Mouse (Mus musculus): Measurements from ENCODE around the gene Zfp326.
"Not testable (repeated sequence)": the region's sequence is repeated elsewhere in the genome, so short reads cannot be mapped to it uniquely, and the experiment has no call there.

Gene Zfp326

DNA sequence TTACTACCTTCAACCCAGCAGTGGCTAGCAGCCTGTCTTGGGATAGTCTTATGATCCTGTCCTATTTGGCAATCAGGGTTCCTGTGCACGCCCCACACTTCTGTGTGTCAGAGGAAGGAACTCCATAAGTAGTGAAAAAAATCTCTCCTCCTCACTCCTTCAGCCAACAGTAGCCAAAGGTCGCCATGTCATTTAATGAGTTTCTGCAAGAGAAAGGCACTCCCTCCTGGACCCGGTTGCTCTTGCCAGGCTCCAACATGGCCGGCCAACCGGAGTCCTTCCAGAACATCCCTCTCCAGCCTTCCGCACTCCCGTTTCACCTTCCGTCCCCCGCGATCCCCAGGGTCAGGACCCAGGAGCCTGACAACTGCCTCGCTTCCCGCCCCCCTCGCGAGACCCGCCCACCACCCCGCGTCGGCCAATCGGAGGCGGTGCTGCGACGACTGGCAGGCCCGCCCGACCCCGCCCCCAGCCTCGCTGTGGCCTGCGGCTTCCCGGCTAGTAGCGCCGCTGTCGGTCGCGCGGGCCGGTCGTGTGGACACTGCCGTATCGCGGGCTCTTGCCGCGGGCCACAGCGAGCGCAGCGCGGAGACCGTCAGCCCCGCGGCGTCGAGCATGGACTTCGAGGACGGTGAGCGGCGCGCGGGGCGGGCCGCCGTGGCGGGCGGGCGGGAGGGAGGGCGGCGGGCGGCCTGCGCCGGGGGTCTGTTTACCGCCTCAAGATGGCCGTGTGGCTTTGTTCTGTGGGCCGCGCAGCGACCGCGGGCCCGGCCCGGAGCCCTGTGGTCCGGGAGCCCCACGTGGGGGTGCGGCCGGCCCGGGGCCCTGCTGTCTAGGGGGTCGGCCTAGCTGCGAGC is at the start of gene Zfp326:
Zfp326 (plus strand) TSS at position 498 of the 857 bp plus-strand sequence.
- peak; percentile 82 to 91 for DNase-seq (ENCODE audit: low spot score in 2 of 2)

DNA sequence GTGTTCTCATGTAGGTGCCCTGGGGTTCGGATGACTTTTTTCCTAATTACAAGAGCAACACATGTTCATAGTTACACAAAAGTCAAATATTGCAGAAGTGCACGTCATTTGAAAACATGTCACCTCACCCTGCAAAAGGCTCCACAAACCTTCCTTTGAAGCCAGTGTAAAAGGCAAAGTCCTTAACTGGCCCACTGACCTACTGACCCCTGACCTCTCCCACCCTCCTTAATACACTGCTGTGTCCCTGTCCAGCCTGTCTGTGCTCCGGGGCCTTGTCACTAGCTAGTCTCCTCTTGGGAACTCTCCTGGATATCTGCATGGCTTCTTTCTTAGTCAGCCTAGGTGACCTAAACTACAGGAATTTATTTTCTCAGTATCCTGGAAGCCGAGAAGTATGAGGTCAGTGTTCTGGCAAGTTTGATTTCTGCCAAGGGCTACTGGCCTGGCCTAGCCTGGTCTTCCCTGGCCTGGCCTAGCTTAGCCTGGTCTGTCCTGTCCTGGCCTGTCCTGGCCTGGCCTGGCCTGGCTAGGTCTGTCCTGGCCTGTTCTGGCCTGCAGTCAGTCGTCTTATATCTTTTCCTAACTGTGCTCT is 49.4 kb upstream of the Zfp326 start:
- DNase-seq (ENCODE audit: low spot score in 2 of 2) = no peak

DNA sequence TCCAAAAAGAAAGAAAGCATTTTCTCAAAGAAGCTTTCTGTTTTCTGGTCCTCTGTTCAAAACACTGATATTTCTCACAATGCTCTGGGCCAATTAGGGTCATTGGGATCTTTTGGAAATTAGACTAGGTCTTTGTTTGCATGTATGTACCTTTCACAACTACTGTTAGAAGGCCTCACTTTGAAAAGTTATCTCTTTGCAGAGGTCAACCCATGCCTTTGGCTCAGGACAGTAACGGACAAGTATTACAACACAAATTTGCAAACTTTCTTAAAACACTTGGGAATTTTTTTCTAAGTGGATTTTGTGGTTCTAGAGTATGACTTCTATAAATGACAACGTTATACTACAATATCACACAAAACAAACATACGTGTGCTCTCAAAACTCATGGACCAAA is 48.3 kb upstream of the Zfp326 start:
- DNase-seq (ENCODE audit: low spot score in 2 of 2) = no peak

GRCm38 (mm10) chr5:105829008-105829586 is 47.3 kb upstream of the Zfp326 start:
- DNase-seq (ENCODE audit: low spot score in 2 of 2) = no peak

GRCm38 (mm10) chr5:105832140-105832539 is 44.2 kb upstream of the Zfp326 start:
- no peak for DNase-seq (ENCODE audit: low spot score in 2 of 2)

DNA sequence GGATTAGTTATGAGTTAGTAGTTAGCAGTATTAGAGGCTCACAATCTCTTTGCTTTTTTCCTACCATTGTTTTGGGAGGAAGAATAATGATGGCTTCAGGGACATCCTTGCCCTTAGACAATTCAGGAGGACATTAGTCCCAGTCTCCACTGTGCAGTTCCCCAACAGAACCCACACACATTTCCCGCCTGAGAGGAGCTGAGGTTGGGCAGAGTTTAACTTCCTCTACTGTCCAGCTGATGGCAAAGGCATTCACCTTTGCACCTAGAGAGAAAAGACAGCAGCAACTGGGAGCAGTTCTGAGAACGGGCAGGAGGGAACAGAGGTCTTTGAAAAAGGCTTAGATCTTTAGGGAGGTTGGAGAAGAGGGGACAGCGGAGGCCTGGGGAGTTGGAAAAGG is 42.4 kb upstream of the Zfp326 start:
- DNase-seq (ENCODE audit: low spot score in 2 of 2) = no peak

GRCm38 (mm10) chr5:105836006-105836405 is 40.4 kb upstream of the Zfp326 start:
- DNase-seq (ENCODE audit: low spot score in 2 of 2) = no peak

- no peak for DNase-seq (ENCODE audit: low spot score in 2 of 2)
Observed at GRCm38 (mm10) chr5:105839740-105840310, 36.5 kb upstream of the Zfp326 start.

DNA sequence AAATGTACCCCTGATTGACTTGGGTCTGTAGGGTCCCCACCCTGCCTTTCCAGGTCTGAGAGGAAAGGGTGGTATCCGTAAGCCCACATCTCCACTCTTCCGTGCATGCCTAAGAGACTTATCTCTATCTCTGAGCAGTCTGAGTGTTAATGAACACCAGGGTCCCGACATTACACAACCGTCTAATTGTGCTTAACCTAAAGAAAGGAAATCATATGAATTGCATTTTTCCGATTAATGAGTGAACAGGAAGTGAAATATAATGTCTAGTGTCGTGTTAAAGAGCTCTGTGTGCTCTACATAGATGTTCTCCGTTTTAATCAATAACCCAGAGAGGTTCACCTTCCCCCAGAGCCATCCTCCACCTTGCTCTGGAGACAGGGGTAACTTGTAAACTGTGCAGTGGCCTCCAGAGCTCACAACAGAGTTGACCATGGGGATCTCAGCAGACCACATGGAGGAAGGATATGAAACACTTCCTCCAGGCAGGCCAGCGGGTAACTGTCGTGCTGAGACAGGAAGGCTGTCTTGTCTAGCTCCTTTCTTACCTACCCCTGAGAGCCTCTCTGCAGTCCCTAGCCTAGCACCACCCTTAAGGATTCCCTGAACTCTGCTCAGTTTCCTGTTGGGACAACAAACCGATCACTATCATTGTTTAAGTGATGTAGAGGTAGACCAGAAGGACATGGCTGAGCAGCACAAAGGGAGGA is 32.2 kb upstream of the Zfp326 start:
- no peak for DNase-seq (ENCODE audit: low spot score in 2 of 2)

DNA sequence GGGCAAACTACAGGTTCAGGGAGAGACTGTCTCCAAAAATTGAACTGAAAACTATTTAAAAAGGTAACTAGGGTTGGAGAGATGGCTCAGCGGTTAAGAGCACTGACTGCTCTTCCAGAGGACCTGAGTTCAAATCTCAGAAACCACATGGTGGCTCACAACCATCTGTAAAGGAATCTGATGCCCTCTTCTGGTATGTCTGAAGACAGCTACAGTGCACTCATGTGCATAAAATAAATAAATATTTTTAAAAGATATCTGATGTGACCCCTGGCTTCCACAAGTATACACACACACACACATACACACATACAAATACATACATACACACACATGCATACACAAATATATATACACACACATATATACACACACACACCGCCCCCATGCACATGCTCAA is 31.3 kb upstream of the Zfp326 start:
- DNase-seq (ENCODE audit: low spot score in 2 of 2) = no peak

GRCm38 (mm10) chr5:105847726-105848125 is 28.6 kb upstream of the Zfp326 start:
- DNase-seq (ENCODE audit: low spot score in 2 of 2) = no peak

DNA sequence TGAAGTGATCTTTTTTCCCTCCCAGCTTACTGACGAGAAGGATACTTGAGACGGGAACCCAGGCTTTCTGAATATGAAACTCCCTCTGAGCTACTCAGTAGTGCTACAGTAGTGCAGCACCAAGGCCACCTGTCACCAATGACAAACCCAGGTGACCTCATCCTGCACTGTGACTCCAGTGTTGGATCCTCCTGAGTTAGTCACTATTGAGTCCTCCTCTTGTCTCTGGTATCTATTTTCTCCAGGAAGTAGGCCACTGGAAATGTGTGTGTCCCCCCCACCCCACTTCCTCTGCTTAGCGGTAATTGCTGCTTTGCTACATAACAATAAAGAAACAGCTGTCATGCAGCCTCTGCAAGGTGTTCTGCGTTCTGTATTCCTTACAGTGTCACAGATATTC is 27.1 kb upstream of the Zfp326 start:
- DNase-seq (ENCODE audit: low spot score in 2 of 2) = no peak

- no peak for DNase-seq (ENCODE audit: low spot score in 2 of 2)
Observed at GRCm38 (mm10) chr5:105849643-105850042, 26.7 kb upstream of the Zfp326 start.

- no peak for DNase-seq (ENCODE audit: low spot score in 2 of 2)
Observed at GRCm38 (mm10) chr5:105853271-105853670, 23.1 kb upstream of the Zfp326 start.

- DNase-seq (ENCODE audit: low spot score in 2 of 2) = no peak
Observed at GRCm38 (mm10) chr5:105857486-105857885, 18.9 kb upstream of the Zfp326 start.

DNA sequence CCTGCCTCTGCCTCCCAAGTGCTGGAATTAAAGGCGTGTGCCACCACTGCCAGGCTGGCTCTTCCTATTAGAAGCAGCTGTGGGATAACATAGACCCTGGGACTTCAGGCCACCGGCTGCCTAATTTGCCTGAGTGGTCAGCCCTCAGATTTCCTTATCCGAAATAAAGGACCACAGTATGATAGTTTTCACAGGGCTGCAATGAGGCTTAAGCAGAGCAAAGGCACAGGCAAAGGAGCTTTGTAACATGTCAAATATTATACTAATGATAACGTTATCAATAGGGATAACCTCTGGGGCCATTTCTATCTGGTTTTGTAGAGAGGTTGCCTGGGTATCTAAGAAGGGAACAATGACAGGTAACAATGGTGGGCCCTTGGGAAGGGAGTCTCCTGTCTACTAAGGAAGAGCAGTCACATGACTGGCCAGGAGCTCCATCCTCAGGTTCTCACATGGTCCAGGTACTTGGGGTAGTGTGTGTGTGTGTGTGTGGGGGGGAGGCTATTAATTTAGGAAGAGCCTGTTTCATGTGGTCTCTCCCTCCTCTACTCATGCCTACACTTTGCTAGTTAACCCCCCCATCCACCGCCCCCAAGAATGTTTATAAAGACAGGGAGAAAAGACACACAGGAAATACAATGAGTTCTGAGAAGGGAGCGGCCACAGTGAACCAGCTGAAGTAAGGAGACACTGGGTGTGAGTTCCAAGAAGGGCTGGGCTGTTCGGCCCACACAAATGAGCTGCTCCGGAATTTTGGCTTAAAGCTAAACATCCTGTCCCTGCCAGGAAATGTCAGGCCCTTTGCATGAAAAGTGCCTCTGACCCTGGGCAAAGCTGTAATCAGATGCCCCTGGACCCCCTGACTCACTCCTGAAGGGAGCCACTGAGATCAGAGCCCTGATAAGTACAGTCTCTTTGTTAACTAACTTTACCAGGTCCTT is 17.3 kb upstream of the Zfp326 start:
- no peak for DNase-seq (ENCODE audit: low spot score in 2 of 2)

DNA sequence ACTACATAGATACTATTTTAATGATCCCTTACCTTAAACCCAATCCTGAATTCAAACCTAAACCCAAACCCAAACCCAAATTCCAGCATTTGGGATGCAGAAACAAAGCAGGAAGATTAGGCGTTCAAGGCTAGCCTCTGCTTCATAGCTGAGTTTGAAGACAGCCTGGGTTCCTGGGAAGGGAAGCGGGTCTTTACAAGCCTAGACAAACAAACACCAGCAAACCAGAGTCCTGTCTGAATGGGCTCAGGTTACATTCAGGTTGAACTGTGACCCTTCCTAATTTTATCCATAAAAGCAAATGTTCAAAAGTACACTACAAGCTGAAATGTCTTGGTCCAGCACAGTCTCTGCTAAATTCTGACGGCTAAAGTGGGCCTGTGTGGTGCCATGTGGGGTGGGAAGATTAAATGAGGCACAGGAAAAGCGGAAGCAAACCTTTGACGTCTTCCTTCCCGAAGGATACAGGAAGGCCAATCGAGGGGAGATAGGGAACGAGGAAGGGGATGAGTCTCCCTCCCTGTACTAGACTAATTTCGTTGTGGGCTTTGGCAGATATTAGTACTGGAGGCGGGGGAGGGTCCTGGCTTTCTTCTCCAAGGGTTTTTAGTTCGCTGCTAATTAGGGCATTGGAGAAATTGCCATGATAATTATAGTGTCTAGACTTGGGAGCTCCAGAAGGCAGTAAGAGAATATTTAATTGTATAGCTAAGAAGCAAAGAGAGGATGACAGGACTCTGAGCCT is 16.5 kb upstream of the Zfp326 start:
- DNase-seq (ENCODE audit: low spot score in 2 of 2) = no peak

DNA sequence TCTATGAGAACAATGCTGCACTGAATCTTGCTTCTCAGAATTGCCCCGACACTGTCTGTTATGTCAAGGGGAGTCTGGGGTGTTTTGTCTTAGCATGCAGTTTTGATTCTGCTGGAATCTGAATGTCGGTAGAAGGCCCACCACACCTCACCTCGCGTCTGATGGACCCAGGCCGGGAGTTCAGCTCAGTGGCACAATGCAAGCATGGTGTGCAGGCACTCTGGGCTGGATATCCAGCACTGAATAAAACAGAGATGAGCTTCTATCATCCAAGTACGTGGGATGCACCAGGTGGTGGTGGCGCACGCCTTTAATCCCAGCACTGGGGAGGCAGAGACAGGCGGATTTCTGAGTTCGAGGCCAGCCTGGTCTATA is 15.9 kb upstream of the Zfp326 start:
- no peak for DNase-seq (ENCODE audit: low spot score in 2 of 2)

DNA sequence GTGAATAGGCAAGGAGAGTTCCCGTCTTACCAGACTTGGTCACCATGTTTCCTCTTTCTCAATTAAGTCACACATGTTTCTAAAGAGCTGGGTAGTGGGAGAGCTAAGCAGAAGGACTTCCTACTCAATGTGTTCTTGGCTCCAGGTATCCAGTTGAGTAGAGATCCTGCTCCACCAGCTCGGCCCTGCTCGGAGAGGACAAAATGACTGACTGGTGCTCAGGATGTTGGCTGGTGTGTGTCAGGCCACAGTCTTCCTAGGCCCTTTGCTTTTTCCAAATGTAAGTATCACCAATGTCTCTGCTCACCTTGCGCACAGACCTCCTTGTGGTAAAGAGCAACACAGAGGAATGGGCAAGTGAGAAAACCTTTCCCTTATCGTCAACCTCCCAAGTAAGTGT is 14.7 kb upstream of the Zfp326 start:
- DNase-seq (ENCODE audit: low spot score in 2 of 2) = no peak

DNA sequence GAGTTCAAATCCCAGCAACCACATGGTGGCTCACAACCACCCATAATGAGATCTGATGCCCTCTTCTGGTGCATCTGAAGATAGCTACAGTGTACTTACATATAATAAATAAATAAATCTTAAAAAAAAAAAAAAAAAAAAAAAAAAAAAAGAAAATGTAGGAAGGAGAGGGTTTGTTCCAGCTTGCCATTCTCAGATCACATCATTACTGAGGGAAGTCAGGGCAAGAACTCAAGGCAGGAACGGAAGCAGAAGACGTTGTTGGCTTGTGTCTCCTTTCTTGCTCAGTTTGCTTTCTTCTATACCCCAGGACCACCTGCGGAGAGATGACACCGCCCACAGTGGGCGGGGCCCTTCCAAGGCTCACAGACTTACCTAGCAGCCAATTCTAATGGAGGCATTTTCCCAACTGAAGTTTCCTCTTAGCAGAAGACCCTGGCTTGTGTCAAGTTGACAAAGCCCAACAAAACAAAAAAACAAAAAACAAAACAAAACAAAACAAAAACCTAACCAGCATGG is 11.2 kb upstream of the Zfp326 start:
- DNase-seq (ENCODE audit: low spot score in 2 of 2) = not testable (repeated sequence)
